Mouse (Mus musculus): ENCODE measurements around the gene Mrpl37. TPM values are rescaled to one million over a fixed set of nuclear protein-coding genes. Genes with fewer than 3 reads are reported as not detected.
A peak's percentile ranks its signal among the peaks of the same experiment; 100 is the strongest.

Mrpl37 gene
- polyA plus RNA-seq, 1 experiment from 2014 or later: 83.2 TPM

DNA sequence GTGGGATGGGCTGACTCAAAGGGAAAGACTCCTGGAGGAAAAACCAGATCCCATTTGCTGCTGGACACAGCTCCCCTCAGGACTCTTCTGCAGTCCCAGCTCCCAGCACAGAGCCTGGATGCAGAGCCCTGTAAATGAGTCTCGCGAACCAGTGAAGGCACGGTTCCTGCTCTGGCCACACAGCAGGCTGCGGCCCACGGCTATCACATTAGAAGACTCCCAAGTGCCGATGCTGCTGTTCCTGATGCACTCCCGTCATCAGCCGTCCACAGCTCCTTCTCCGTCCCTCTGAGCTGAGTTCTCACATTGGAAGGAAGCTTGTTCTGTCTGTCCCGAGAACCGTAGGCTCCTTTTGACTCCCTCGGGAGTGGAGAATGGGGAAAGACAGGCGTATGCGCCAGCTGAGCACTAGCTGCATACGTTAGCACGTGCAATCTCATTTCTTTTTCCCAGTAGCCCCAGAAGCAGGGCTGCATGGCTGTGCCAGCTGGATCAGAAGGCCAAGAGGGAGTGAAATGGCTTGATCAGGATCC, 30.2 kb upstream of the Mrpl37 start, which contains the start of gene Cdcp2:
Cdcp2 (plus strand) TSS at position 51 of the 533 bp plus-strand sequence.
- no peak for ATAC-seq
- Histone ChIP-seq H3K27ac (ENCODE audit: low read depth, low read length) (peak within 1 kb of the TSS; percentile 6; the same call in 1 of the 2 replicates), H3K36me3 (ENCODE audit: control insufficient read depth, insufficient read depth, low read length) (no peaks in the 10 kb centered on the region), H3K27me3 (replicated peaks; ENCODE audit: control insufficient read depth, insufficient read depth, low read length) (no peaks in the 10 kb centered on the region), H3K9me3 (ENCODE audit: control insufficient read depth, low read length) (no peaks in the 10 kb centered on the region), H3K4me2 (ENCODE audit: low read length) (no peak within 1 kb of the TSS), H3K4me1 (ENCODE audit: control insufficient read depth, insufficient read depth, low read depth, low read length) (peaks cover 14% of the 10 kb centered on the region), H3K9ac (ENCODE audit: low read depth, low read length) (peak within 1 kb of the TSS; percentile 30; the same call in 1 of the 2 replicates), H3K4me3 (ENCODE audit: low read length) (no peak within 1 kb of the TSS)
- WGBS: 29% methylated on average over 16 of the region's 16 CpGs

DNA sequence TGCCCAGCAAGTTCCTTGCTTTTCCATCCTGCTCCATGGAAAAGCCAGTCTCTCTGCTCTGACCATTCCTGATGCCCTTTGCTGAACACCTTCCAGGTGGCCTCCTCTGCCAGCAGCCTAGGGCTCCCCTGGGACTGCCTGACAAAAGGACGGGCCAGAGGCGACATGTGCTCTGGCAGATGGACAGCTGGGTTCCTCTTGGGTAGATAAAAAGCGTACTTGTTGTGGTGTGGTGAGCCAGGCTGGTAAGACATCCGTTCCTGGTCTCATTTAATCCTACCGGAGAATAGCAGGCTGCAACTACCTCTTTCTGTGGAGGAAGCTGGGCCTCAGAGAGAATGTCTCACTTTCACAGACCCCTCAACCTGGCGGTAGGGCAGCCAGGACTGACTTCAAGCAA, 29.4 kb upstream of the Mrpl37 start:
- peak overlapping the region; percentile 5; the same call in 1 of the 2 replicates for H3K27ac ChIP-seq (ENCODE audit: low read depth, low read length)
- H3K9me3 ChIP-seq (ENCODE audit: control insufficient read depth, low read length): no peaks in the 10 kb centered on the region
- H3K27me3 ChIP-seq (replicated peaks; ENCODE audit: control insufficient read depth, insufficient read depth, low read length): no peaks in the 10 kb centered on the region
- no peak overlapping the region for H3K9ac ChIP-seq (ENCODE audit: low read depth, low read length)
- no peaks in the 10 kb centered on the region for H3K36me3 ChIP-seq (ENCODE audit: control insufficient read depth, insufficient read depth, low read length)
- H3K4me1 ChIP-seq (ENCODE audit: control insufficient read depth, insufficient read depth, low read depth, low read length): peaks cover 14% of the 10 kb centered on the region
- H3K4me3 ChIP-seq (ENCODE audit: low read length): no peak overlapping the region
- ATAC-seq: no peak
- 26% methylated on average over 6 of the region's 6 CpGs for WGBS
- no peak overlapping the region for H3K4me2 ChIP-seq (ENCODE audit: low read length)

- no peaks in the 10 kb centered on the region for H3K9me3 ChIP-seq (ENCODE audit: control insufficient read depth, low read length)
- H3K4me3 ChIP-seq (ENCODE audit: low read length): no peak overlapping the region
Measured at GRCm38 (mm10) chr4:107094484-107095187, 28.0 kb upstream of the Mrpl37 start.

GRCm38 (mm10) chr4:107091696-107092095, 25.0 kb upstream of the Mrpl37 start:
- H3K4me2 ChIP-seq (ENCODE audit: low read length): no peak overlapping the region
- no peak for ATAC-seq
- no peaks in the 10 kb centered on the region for H3K36me3 ChIP-seq (ENCODE audit: control insufficient read depth, insufficient read depth, low read length)
- H3K27ac ChIP-seq (ENCODE audit: low read depth, low read length): no peak overlapping the region
- no peaks in the 10 kb centered on the region for H3K27me3 ChIP-seq (replicated peaks; ENCODE audit: control insufficient read depth, insufficient read depth, low read length)
- H3K4me3 ChIP-seq (ENCODE audit: low read length): no peak overlapping the region
- 84% methylated on average over 14 of the region's 14 CpGs for WGBS
- no peak overlapping the region for H3K9ac ChIP-seq (ENCODE audit: low read depth, low read length)
- H3K9me3 ChIP-seq (ENCODE audit: control insufficient read depth, low read length): no peaks in the 10 kb centered on the region
- H3K4me1 ChIP-seq (ENCODE audit: control insufficient read depth, insufficient read depth, low read depth, low read length): peaks cover 8% of the 10 kb centered on the region

More at GRCm38 (mm10) chr4:107094484-107095187, 28.0 kb upstream of the Mrpl37 start:
- no peak for ATAC-seq
- WGBS: 84% methylated on average over 16 of the region's 16 CpGs
- no peak overlapping the region for H3K4me2 ChIP-seq (ENCODE audit: low read length)
- no peak overlapping the region for H3K27ac ChIP-seq (ENCODE audit: low read depth, low read length)
- H3K27me3 ChIP-seq (replicated peaks; ENCODE audit: control insufficient read depth, insufficient read depth, low read length): no peaks in the 10 kb centered on the region
- H3K9ac ChIP-seq (ENCODE audit: low read depth, low read length): no peak overlapping the region
- H3K4me1 ChIP-seq (ENCODE audit: control insufficient read depth, insufficient read depth, low read depth, low read length): peaks cover 14% of the 10 kb centered on the region
- H3K36me3 ChIP-seq (ENCODE audit: control insufficient read depth, insufficient read depth, low read length): no peaks in the 10 kb centered on the region

DNA sequence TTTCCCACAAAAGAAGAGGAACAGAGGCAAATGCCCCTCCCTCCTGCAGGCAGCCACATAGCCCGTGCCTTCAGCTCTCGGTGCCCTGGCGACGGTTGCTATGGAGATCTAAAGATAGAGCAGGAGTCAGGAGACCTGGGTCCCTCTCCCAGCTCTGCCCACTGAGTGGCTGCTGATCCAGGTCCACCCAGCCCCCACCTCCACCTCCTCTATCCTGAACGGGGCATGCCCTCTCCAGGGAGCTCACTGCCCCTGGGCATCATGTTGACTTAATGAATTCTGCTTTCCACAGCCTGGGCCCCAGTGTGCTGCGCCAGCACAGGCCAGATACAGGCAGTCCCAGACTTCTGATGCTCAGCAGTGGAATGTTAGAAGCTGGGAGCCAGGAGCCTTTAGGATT, 18.2 kb upstream of the Mrpl37 start:
- no peak overlapping the region for H3K4me2 ChIP-seq (ENCODE audit: low read length)
- 0 out of 2 replicates have a peak overlapping the region, but pooled peaks have one; percentile 14 for H3K9ac ChIP-seq (ENCODE audit: low read depth, low read length)
- H3K27me3 ChIP-seq (replicated peaks; ENCODE audit: control insufficient read depth, insufficient read depth, low read length): no peaks in the 10 kb centered on the region
- H3K9me3 ChIP-seq (ENCODE audit: control insufficient read depth, low read length): no peaks in the 10 kb centered on the region
- 4% methylated on average over 6 of the region's 6 CpGs for WGBS
- peak overlapping the region; percentile 72 for H3K27ac ChIP-seq (ENCODE audit: low read depth, low read length)
- no peak overlapping the region for H3K4me3 ChIP-seq (ENCODE audit: low read length)
- H3K36me3 ChIP-seq (ENCODE audit: control insufficient read depth, insufficient read depth, low read length): no peaks in the 10 kb centered on the region
- peak; percentile 96 for ATAC-seq
- H3K4me1 ChIP-seq (ENCODE audit: control insufficient read depth, insufficient read depth, low read depth, low read length): peaks cover 13% of the 10 kb centered on the region

DNA sequence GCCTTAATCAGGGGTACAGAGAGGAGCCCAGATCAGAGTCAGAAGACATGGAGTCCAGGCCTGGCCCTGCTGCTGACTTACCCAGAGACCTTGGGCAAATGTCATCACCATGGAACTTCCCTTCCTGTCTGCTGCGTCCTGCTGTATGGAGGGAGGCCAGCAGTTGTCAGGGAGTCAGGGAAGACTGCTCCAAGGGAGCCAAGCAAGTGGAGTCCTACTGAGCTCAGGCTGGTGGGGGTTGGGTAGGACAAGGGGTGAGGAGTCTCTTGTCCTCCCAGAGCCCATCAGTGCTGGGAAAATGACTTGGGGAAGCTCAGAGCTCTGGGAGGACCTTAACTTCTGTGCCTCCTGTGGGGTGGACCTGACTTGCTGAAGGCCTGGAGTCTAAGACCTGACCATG, 17.7 kb upstream of the Mrpl37 start:
- H3K4me1 ChIP-seq (ENCODE audit: control insufficient read depth, insufficient read depth, low read depth, low read length): peaks cover 13% of the 10 kb centered on the region
- H3K27ac ChIP-seq (ENCODE audit: low read depth, low read length): peak overlapping the region; percentile 72
- no peak overlapping the region for H3K4me3 ChIP-seq (ENCODE audit: low read length)
- H3K4me2 ChIP-seq (ENCODE audit: low read length): no peak overlapping the region
- H3K36me3 ChIP-seq (ENCODE audit: control insufficient read depth, insufficient read depth, low read length): no peaks in the 10 kb centered on the region
- ATAC-seq: peak; percentile 38
- 0 out of 2 replicates have a peak overlapping the region, but pooled peaks have one; percentile 14 for H3K9ac ChIP-seq (ENCODE audit: low read depth, low read length)
- no peaks in the 10 kb centered on the region for H3K27me3 ChIP-seq (replicated peaks; ENCODE audit: control insufficient read depth, insufficient read depth, low read length)
- H3K9me3 ChIP-seq (ENCODE audit: control insufficient read depth, low read length): no peaks in the 10 kb centered on the region
- WGBS: 7% methylated on average over 1 of the region's 1 CpGs

- Histone ChIP-seq H3K27me3 (replicated peaks; ENCODE audit: control insufficient read depth, insufficient read depth, low read length) (no peaks in the 10 kb centered on the region), H3K27ac (ENCODE audit: low read depth, low read length) (no peak overlapping the region), H3K4me3 (ENCODE audit: low read length) (no peak overlapping the region), H3K36me3 (ENCODE audit: control insufficient read depth, insufficient read depth, low read length) (no peaks in the 10 kb centered on the region), H3K9me3 (ENCODE audit: control insufficient read depth, low read length) (no peaks in the 10 kb centered on the region), H3K9ac (ENCODE audit: low read depth, low read length) (no peak overlapping the region), H3K4me1 (ENCODE audit: control insufficient read depth, insufficient read depth, low read depth, low read length) (peaks cover 13% of the 10 kb centered on the region), H3K4me2 (ENCODE audit: low read length) (no peak overlapping the region)
- WGBS: 81% methylated on average over 4 of the region's 4 CpGs
- no peak for ATAC-seq
Measured at GRCm38 (mm10) chr4:107083126-107083525, 16.5 kb upstream of the Mrpl37 start.

- ATAC-seq: no peak
- Histone ChIP-seq H3K4me2 (ENCODE audit: low read length) (no peak overlapping the region), H3K36me3 (ENCODE audit: control insufficient read depth, insufficient read depth, low read length) (no peaks in the 10 kb centered on the region), H3K9me3 (ENCODE audit: control insufficient read depth, low read length) (no peaks in the 10 kb centered on the region), H3K27me3 (replicated peaks; ENCODE audit: control insufficient read depth, insufficient read depth, low read length) (no peaks in the 10 kb centered on the region), H3K4me1 (ENCODE audit: control insufficient read depth, insufficient read depth, low read depth, low read length) (peaks cover 13% of the 10 kb centered on the region), H3K27ac (ENCODE audit: low read depth, low read length) (no peak overlapping the region), H3K9ac (ENCODE audit: low read depth, low read length) (no peak overlapping the region), H3K4me3 (ENCODE audit: low read length) (no peak overlapping the region)
- WGBS: 97% methylated on average over 3 of the region's 3 CpGs
Measured at GRCm38 (mm10) chr4:107082185-107082584, 15.5 kb upstream of the Mrpl37 start.

DNA sequence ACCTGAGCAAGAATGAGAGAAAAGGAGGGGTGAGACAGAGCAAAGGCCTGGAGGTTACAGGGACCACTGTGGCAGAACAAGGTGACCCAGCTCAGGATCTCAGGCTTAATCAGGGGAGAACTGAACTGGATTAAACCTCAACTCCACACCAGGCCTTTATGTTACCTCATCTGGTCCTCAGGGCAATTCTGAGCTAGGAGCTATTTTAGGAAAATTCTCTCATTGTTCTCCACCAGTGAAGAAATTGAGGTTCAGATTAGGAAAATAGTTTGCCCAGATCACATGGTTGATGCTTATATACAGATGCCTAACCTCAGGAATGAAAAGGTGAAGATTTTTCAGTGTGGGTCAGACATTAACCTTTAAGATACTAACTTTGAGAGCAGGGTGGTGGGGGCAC, 13.0 kb upstream of the Mrpl37 start:
- H3K4me3 ChIP-seq (ENCODE audit: low read length): no peak overlapping the region
- H3K9me3 ChIP-seq (ENCODE audit: control insufficient read depth, low read length): no peaks in the 10 kb centered on the region
- H3K4me2 ChIP-seq (ENCODE audit: low read length): no peak overlapping the region
- H3K36me3 ChIP-seq (ENCODE audit: control insufficient read depth, insufficient read depth, low read length): no peaks in the 10 kb centered on the region
- no peak for ATAC-seq
- no peak overlapping the region for H3K9ac ChIP-seq (ENCODE audit: low read depth, low read length)
- H3K4me1 ChIP-seq (ENCODE audit: control insufficient read depth, insufficient read depth, low read depth, low read length): peaks cover 8% of the 10 kb centered on the region
- no peak overlapping the region for H3K27ac ChIP-seq (ENCODE audit: low read depth, low read length)
- H3K27me3 ChIP-seq (replicated peaks; ENCODE audit: control insufficient read depth, insufficient read depth, low read length): no peaks in the 10 kb centered on the region

Data from hindbrain, embryonic 16.5 days (tissue).